ENCODE assay signal across 18 mouse cellular contexts in genomic region chr13:85068403-85068802, GRCm38 (mm10).
DNase-seq lines count a peak whose midpoint lies in the region; ATAC-seq and TF ChIP-seq lines count a peak whose summit lies in the region.
"Had no signal": no experiment of that assay in that cellular context is flagged by ENCODE, and none has a peak within 500 bp of the region (broad histone marks: within the 10 kb centered on the region; RNA-seq: fewer than 3 reads in every experiment).

No protein-coding gene starts in this region.

- no peak for TF ChIP-seq CTCF in layer of hippocampus, adult 2 months (conservative IDR thresholded peaks at IDR 0.05)
- no peak; the same call in 1 of the 2 replicates for TF ChIP-seq CTCF in midbrain, postnatal 0 days (IDR thresholded peaks at IDR 0.05)

- H3K9ac ChIP-seq in forebrain, embryonic 13.5 days: no peak overlapping the region
- H3K9ac ChIP-seq in hindbrain, embryonic 15.5 days: no peak overlapping the region
- no peak overlapping the region for H3K9ac ChIP-seq in midbrain, postnatal 0 days (replicated peaks; ENCODE audit: low read length, poor library complexity, severe bottlenecking)
- H3K9ac ChIP-seq: embryonic facial prominence, embryonic 15.5 days; limb, embryonic 13.5 days; liver, embryonic 15.5 days had no signal

- H3K27ac ChIP-seq in layer of hippocampus, adult 2 months: peak overlapping the region; percentile 43; the same call in 1 of the 2 replicates
- peak overlapping the region; percentile 69 for H3K27ac ChIP-seq in forebrain, embryonic 13.5 days
- H3K27ac ChIP-seq in hindbrain, embryonic 15.5 days (replicated peaks): peak overlapping the region; percentile 67
- H3K27ac ChIP-seq in midbrain, postnatal 0 days (ENCODE audit: low read depth, low read length): 0 out of 2 replicates have a peak overlapping the region, but pooled peaks have one; percentile 43
- no peak overlapping the region for H3K27ac ChIP-seq in embryonic facial prominence, embryonic 10.5 days (replicated peaks)
- H3K27ac ChIP-seq: embryonic facial prominence, embryonic 15.5 days; heart, adult 2 months; limb, embryonic 13.5 days; liver, embryonic 15.5 days had no signal

- 0 out of 2 replicates have a peak overlapping the region, but pooled peaks have one; percentile 4 for H3K4me2 ChIP-seq in forebrain, embryonic 13.5 days
- H3K4me2 ChIP-seq in hindbrain, embryonic 15.5 days: no peak overlapping the region
- no peak overlapping the region for H3K4me2 ChIP-seq in midbrain, postnatal 0 days (ENCODE audit: low read depth, low read length, poor library complexity, severe bottlenecking)
- H3K4me2 ChIP-seq: embryonic facial prominence, embryonic 15.5 days; limb, embryonic 13.5 days; liver, embryonic 15.5 days had no signal

- no peaks in the 10 kb centered on the region for H3K27me3 ChIP-seq in forebrain, embryonic 13.5 days
- no peaks in the 10 kb centered on the region for H3K27me3 ChIP-seq in hindbrain, embryonic 15.5 days
- no peaks in the 10 kb centered on the region for H3K27me3 ChIP-seq in midbrain, postnatal 0 days (ENCODE audit: insufficient read depth, low read length)
- H3K27me3 ChIP-seq in embryonic facial prominence, embryonic 10.5 days (replicated peaks; ENCODE audit: low read depth, poor library complexity, severe bottlenecking): no peaks in the 10 kb centered on the region
- H3K27me3 ChIP-seq: embryonic facial prominence, embryonic 15.5 days; limb, embryonic 13.5 days; liver, embryonic 15.5 days had no signal

- no peaks in the 10 kb centered on the region for H3K36me3 ChIP-seq in forebrain, embryonic 13.5 days (ENCODE audit: poor library complexity, severe bottlenecking)
- no peaks in the 10 kb centered on the region for H3K36me3 ChIP-seq in hindbrain, embryonic 15.5 days
- H3K36me3 ChIP-seq in midbrain, postnatal 0 days (ENCODE audit: insufficient read depth, low read length): no peaks in the 10 kb centered on the region
- no peaks in the 10 kb centered on the region for H3K36me3 ChIP-seq in embryonic facial prominence, embryonic 10.5 days (replicated peaks)
- H3K36me3 ChIP-seq: embryonic facial prominence, embryonic 15.5 days; limb, embryonic 13.5 days; liver, embryonic 15.5 days had no signal

- WGBS in forebrain, embryonic 13.5 days: 10% methylated on average over 3 of the region's 3 CpGs
- WGBS in hindbrain, embryonic 15.5 days: 23% methylated on average over 3 of the region's 3 CpGs
- 20% methylated on average over 3 of the region's 3 CpGs for WGBS in midbrain, postnatal 0 days
- WGBS in embryonic facial prominence, embryonic 10.5 days: 64% methylated on average over 3 of the region's 3 CpGs

- ATAC-seq in forebrain, embryonic 13.5 days: peak; percentile 81
- ATAC-seq in hindbrain, embryonic 15.5 days (ENCODE audit: low FRiP score, low read depth): peak; percentile 82
- ATAC-seq in midbrain, postnatal 0 days (ENCODE audit: low FRiP score): peak; percentile 82

- no peak for DNase-seq in layer of hippocampus, adult 2 months (ENCODE audit: low spot score in 2 of 2)
- no peak for DNase-seq in layer of hippocampus, adult 9-11 months
- peak; percentile 58 for DNase-seq in midbrain, postnatal 0 days (ENCODE audit: low spot score)
- DNase-seq in embryonic facial prominence, embryonic 10.5 days (ENCODE audit: low spot score): no peak
- no peak for DNase-seq in spleen, adult 12 weeks (ENCODE audit: low spot score)
- DNase-seq in T-cell, adult 2 months (ENCODE audit: low spot score): no peak
- DNase-seq: adrenal gland, postnatal 25 days; cerebellum, adult 9-11 months; gastrocnemius, postnatal 10 days; heart, adult 2 months; kidney, adult 2 months; kidney, postnatal 14 days; lung, postnatal 10 days had no signal

- no peaks in the 10 kb centered on the region; the same call in 1 of the 2 replicates for H3K9me3 ChIP-seq in forebrain, embryonic 13.5 days (replicated peaks)
- no peaks in the 10 kb centered on the region for H3K9me3 ChIP-seq in hindbrain, embryonic 15.5 days
- no peaks in the 10 kb centered on the region for H3K9me3 ChIP-seq in midbrain, postnatal 0 days (ENCODE audit: low read length)
- no peaks in the 10 kb centered on the region for H3K9me3 ChIP-seq in embryonic facial prominence, embryonic 10.5 days
- H3K9me3 ChIP-seq: embryonic facial prominence, embryonic 15.5 days; limb, embryonic 13.5 days; liver, embryonic 15.5 days had no signal

- peaks cover 8% of the 10 kb centered on the region for H3K4me1 ChIP-seq in forebrain, embryonic 13.5 days
- H3K4me1 ChIP-seq in hindbrain, embryonic 15.5 days (replicated peaks): peaks cover 4% of the 10 kb centered on the region; the same call in 1 of the 2 replicates
- H3K4me1 ChIP-seq in midbrain, postnatal 0 days (ENCODE audit: insufficient read depth, low read length): 0 out of 2 replicates have a peak, but pooled peaks cover 2% of the 10 kb centered on the region
- H3K4me1 ChIP-seq in embryonic facial prominence, embryonic 10.5 days: no peaks in the 10 kb centered on the region
- H3K4me1 ChIP-seq: embryonic facial prominence, embryonic 15.5 days; limb, embryonic 13.5 days; liver, embryonic 15.5 days had no signal

- H3K4me3 ChIP-seq in layer of hippocampus, adult 2 months: no peak overlapping the region
- no peak overlapping the region for H3K4me3 ChIP-seq in forebrain, embryonic 13.5 days
- H3K4me3 ChIP-seq in hindbrain, embryonic 15.5 days: no peak overlapping the region
- H3K4me3 ChIP-seq in midbrain, postnatal 0 days (ENCODE audit: low read depth, low read length): no peak overlapping the region
- no peak overlapping the region for H3K4me3 ChIP-seq in embryonic facial prominence, embryonic 10.5 days
- H3K4me3 ChIP-seq: embryonic facial prominence, embryonic 15.5 days; heart, adult 2 months; limb, embryonic 13.5 days; liver, embryonic 15.5 days had no signal
